ENCODE assay signal across 11 mouse cellular contexts in the genomic region with DNA sequence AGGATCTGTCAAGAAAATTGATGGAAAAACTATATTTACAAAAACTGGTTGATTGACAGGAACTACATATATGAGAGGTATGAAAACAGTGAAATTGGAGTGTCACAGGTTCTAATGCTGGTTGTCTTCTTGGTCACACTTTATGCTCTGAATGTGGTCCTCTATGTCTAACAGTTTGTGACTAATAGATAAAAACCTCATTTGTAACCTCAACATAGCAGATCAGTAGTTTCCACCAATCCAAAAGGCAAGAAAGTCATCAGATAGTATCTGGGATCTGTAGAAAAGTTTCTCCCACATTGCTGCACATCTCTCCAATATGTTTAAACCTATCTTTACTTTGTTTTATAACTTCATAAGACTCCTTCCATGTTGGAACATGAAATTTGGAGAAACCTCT. TPM values are rescaled to one million over a fixed set of nuclear protein-coding genes. Genes with fewer than 3 reads are reported as not detected.
DNase-seq lines count a peak whose midpoint lies in the region; ATAC-seq and TF ChIP-seq lines count a peak whose summit lies in the region.
"Had no signal": no experiment of that assay in that cellular context is flagged by ENCODE, and none has a peak within 500 bp of the region (broad histone marks: within the 10 kb centered on the region; RNA-seq: fewer than 3 reads in every experiment).

No protein-coding gene starts in this region.

- H3K36me3 ChIP-seq in kidney, embryonic 15.5 days, result no peaks in the 10 kb centered on the region
- peaks cover 0 to 32% of the 10 kb centered on the region in 2 experiments; a peak in 2 of 4 replicates for H3K36me3 ChIP-seq in MEL (ENCODE audit: control insufficient read depth in 1 of 2, insufficient read depth in 2 of 2, low read length in 2 of 2)
- H3K36me3 ChIP-seq in embryonic facial prominence, embryonic 11.5 days (replicated peaks; ENCODE audit: control insufficient read depth, insufficient read depth, low read depth, low read length), result no peaks in the 10 kb centered on the region
- H3K36me3 ChIP-seq in liver, embryonic 12.5 days, result peaks cover 4% of the 10 kb centered on the region

- DNase-seq in kidney, adult 11 months, result no peak
- DNase-seq in MEL (ENCODE audit: low read depth, low spot score), result peak; percentile 80
- no peak for DNase-seq in embryonic facial prominence, embryonic 11.5 days (ENCODE audit: low spot score)
- DNase-seq in kidney, adult 8-10 months, result no peak
- DNase-seq: adrenal gland, postnatal 25 days; heart, postnatal 4 days; kidney, postnatal 36 days had no signal

- H3K9ac ChIP-seq in kidney, embryonic 15.5 days, result no peak overlapping the region
- peak overlapping the region; percentile 80 for H3K9ac ChIP-seq in MEL (ENCODE audit: control insufficient read depth, low read depth, low read length, poor library complexity, severe bottlenecking)
- no peak overlapping the region for H3K9ac ChIP-seq in embryonic facial prominence, embryonic 11.5 days (replicated peaks; ENCODE audit: low read length)
- H3K9ac ChIP-seq in liver, embryonic 12.5 days, result peak overlapping the region; percentile 80

- H3K4me2 ChIP-seq in kidney, embryonic 15.5 days, result no peak overlapping the region
- H3K4me2 ChIP-seq in embryonic facial prominence, embryonic 11.5 days (ENCODE audit: low read depth, low read length), result no peak overlapping the region
- H3K4me2 ChIP-seq in liver, embryonic 12.5 days, result peak overlapping the region; percentile 69

- TF ChIP-seq EP300 in MEL (IDR thresholded peaks at IDR 0.05; ENCODE audit: low read depth in 1 of 2, low read length in 2 of 2), result no peak

- H3K4me3 ChIP-seq in kidney, embryonic 15.5 days (replicated peaks), result no peak overlapping the region
- H3K4me3 ChIP-seq in MEL (ENCODE audit: control insufficient read depth in 1 of 2, insufficient read depth in 1 of 2, low read depth in 2 of 2, low read length in 2 of 2), result peak overlapping the region in 1 of 2 experiments; percentile 6; a peak in 1 of 4 replicates
- no peak overlapping the region for H3K4me3 ChIP-seq in embryonic facial prominence, embryonic 11.5 days (ENCODE audit: low read depth, low read length)
- peak overlapping the region; percentile 56; the same call in 1 of the 2 replicates for H3K4me3 ChIP-seq in liver, embryonic 12.5 days

- peaks cover 27% of the 10 kb centered on the region for H3K4me1 ChIP-seq in kidney, embryonic 15.5 days
- H3K4me1 ChIP-seq in MEL (ENCODE audit: control insufficient read depth in 1 of 2, insufficient read depth in 2 of 2, low read length in 2 of 2), result peaks cover 0 to 14% of the 10 kb centered on the region in 2 experiments; a peak in 2 of 4 replicates
- H3K4me1 ChIP-seq in embryonic facial prominence, embryonic 11.5 days (ENCODE audit: control insufficient read depth, insufficient read depth, low read length), result no peaks in the 10 kb centered on the region
- H3K4me1 ChIP-seq in liver, embryonic 12.5 days, result peaks cover 43% of the 10 kb centered on the region

- no peaks in the 10 kb centered on the region; the same call in 1 of the 2 replicates for H3K79me2 ChIP-seq in MEL (ENCODE audit: control insufficient read depth, insufficient read depth, low read length, poor library complexity)

- no peak for TF ChIP-seq CTCF in MEL (IDR thresholded peaks at IDR 0.05 in 2 of 3, conservative IDR thresholded peaks at IDR 0.05 in 1 of 3; ENCODE audit: control insufficient read depth in 1 of 3, insufficient read depth in 1 of 3, low read depth in 2 of 3, low read length in 3 of 3, poor library complexity in 1 of 3, severe bottlenecking in 1 of 3)

- H3K9me3 ChIP-seq in kidney, embryonic 15.5 days (replicated peaks), result no peaks in the 10 kb centered on the region
- no peaks in the 10 kb centered on the region for H3K9me3 ChIP-seq in MEL (replicated peaks; ENCODE audit: insufficient read depth, low read length)
- no peaks in the 10 kb centered on the region for H3K9me3 ChIP-seq in embryonic facial prominence, embryonic 11.5 days (replicated peaks; ENCODE audit: control insufficient read depth, low read length)
- H3K9me3 ChIP-seq in liver, embryonic 12.5 days (replicated peaks), result no peaks in the 10 kb centered on the region

- no peak; a peak in 1 of 4 replicates for TF ChIP-seq POLR2A in MEL (IDR thresholded peaks at IDR 0.05; ENCODE audit: control insufficient read depth in 1 of 2, insufficient read depth in 1 of 2, low read depth in 1 of 2, low read length in 2 of 2, poor library complexity in 1 of 2)

- H3K27me3 ChIP-seq in kidney, embryonic 15.5 days, result no peaks in the 10 kb centered on the region
- H3K27me3 ChIP-seq in MEL (ENCODE audit: control insufficient read depth in 1 of 2, insufficient read depth in 2 of 2, low read length in 2 of 2), result no peaks in the 10 kb centered on the region
- no peaks in the 10 kb centered on the region for H3K27me3 ChIP-seq in embryonic facial prominence, embryonic 11.5 days (ENCODE audit: control insufficient read depth, insufficient read depth, low read length)
- H3K27me3 ChIP-seq in liver, embryonic 12.5 days (replicated peaks), result no peaks in the 10 kb centered on the region
- H3K27me3 ChIP-seq: Patski had no signal

- H3K27ac ChIP-seq in kidney, embryonic 15.5 days, result peak overlapping the region; percentile 97; the same call in 1 of the 2 replicates
- H3K27ac ChIP-seq in MEL (ENCODE audit: control insufficient read depth, low read depth, low read length), result peak overlapping the region; percentile 94
- H3K27ac ChIP-seq in embryonic facial prominence, embryonic 11.5 days (replicated peaks; ENCODE audit: low read depth, low read length), result peak overlapping the region; percentile 52; the same call in 1 of the 2 replicates
- H3K27ac ChIP-seq in liver, embryonic 12.5 days, result peak overlapping the region; percentile 99

- ATAC-seq in kidney, embryonic 15.5 days (replicated peaks; ENCODE audit: low FRiP score), result no peak
- no peak for ATAC-seq in embryonic facial prominence, embryonic 11.5 days (replicated peaks; ENCODE audit: insufficient number of reproducible peaks, low FRiP score, low TSS enrichment, low read depth)
- ATAC-seq in liver, embryonic 12.5 days, result no peak
- ATAC-seq in cerebellum, adult (ENCODE audit: insufficient number of reproducible peaks, low FRiP score, low TSS enrichment), result no peak
- ATAC-seq: Patski had no signal

- no peak for TF ChIP-seq RAD21 in MEL (IDR thresholded peaks at IDR 0.05; ENCODE audit: low read depth, low read length)

TF ChIP-seq in MEL, 35 proteins besides CTCF, POLR2A, EP300 and RAD21:
- TF ChIP-seq TBP (IDR thresholded peaks at IDR 0.05; ENCODE audit: low read depth, low read length), result peak; percentile 63; the same call in 1 of the 2 replicates
- no peak for TF ChIP-seq GATA1 (IDR thresholded peaks at IDR 0.05; ENCODE audit: low read depth, low read length)

RNA-seq across cellular contexts. Expression of a gene that starts 1.1 kb away (rescaled TPM):
- 2.5 and 5.4 TPM in 2 replicates for polyA plus RNA-seq in kidney, embryonic 15.5 days (2015; fragmentation: Nextera tagmentation; extraction: Ambion mirVana)
- 3,283 and 3,531 TPM in 2 replicates for total RNA-seq in MEL (2012; rRNA removed)
- 10 to 100 TPM in 1 of 2 experiments, not detected in 1; 19.1 TPM for polyA plus RNA-seq in MEL (2012; ENCODE audit: insufficient read depth in 1 of 2, insufficient read length in 2 of 2, low read depth in 1 of 2, low replicate concordance in 2 of 2, missing spikeins in 1 of 2)
- 7.7 and 8.5 TPM in 2 replicates for polyA plus RNA-seq in embryonic facial prominence, embryonic 11.5 days (2014; fragmentation: Nextera tagmentation; extraction: Ambion mirVana)
- 3.7 and 5.9 TPM in 2 replicates for polyA plus RNA-seq in liver, embryonic 12.5 days (2016; fragmentation: Nextera tagmentation; extraction: Ambion mirVana)

RNA-seq across cellular contexts. Expression of a gene that starts 2.2 kb away (rescaled TPM):
- polyA plus RNA-seq in kidney, embryonic 15.5 days (2015; fragmentation: Nextera tagmentation; extraction: Ambion mirVana), result 32.0 and 32.6 TPM in 2 replicates
- 1,127 and 1,310 TPM in 2 replicates for total RNA-seq in MEL (2012; rRNA removed)
- polyA plus RNA-seq in MEL (2012; ENCODE audit: insufficient read depth in 1 of 2, insufficient read length in 2 of 2, low read depth in 1 of 2, low replicate concordance in 2 of 2, missing spikeins in 1 of 2), result 10 to 100 TPM in 1 of 2 experiments, not detected in 1; 10.6 TPM
- 10.4 and 12.0 TPM in 2 replicates for polyA plus RNA-seq in embryonic facial prominence, embryonic 11.5 days (2014; fragmentation: Nextera tagmentation; extraction: Ambion mirVana)
- polyA plus RNA-seq in liver, embryonic 12.5 days (2016; fragmentation: Nextera tagmentation; extraction: Ambion mirVana), result 42.8 and 58.5 TPM in 2 replicates
- polyA plus RNA-seq: Patski had no signal

RNA-seq across cellular contexts. Expression of a gene that starts 2.5 kb away (rescaled TPM):
- 2.2 and 6.0 TPM in 2 replicates for polyA plus RNA-seq in kidney, embryonic 15.5 days (2015; fragmentation: Nextera tagmentation; extraction: Ambion mirVana)
- 1,714 and 2,074 TPM in 2 replicates for total RNA-seq in MEL (2012; rRNA removed)
- polyA plus RNA-seq in MEL (2012; ENCODE audit: insufficient read depth in 1 of 2, insufficient read length in 2 of 2, low read depth in 1 of 2, low replicate concordance in 2 of 2, missing spikeins in 1 of 2), result 1 to 10 TPM in 1 of 2 experiments, not detected in 1; 5.6 TPM
- polyA plus RNA-seq in embryonic facial prominence, embryonic 11.5 days (2014; fragmentation: Nextera tagmentation; extraction: Ambion mirVana), result 1.2 and 1.9 TPM in 2 replicates
- 8.6 and 8.9 TPM in 2 replicates for polyA plus RNA-seq in liver, embryonic 12.5 days (2016; fragmentation: Nextera tagmentation; extraction: Ambion mirVana)

RNA-seq across cellular contexts. Expression of a gene that starts 16.6 kb away (rescaled TPM):
- 0.91 and 1.9 TPM in 2 replicates for polyA plus RNA-seq in kidney, embryonic 15.5 days (2015; fragmentation: Nextera tagmentation; extraction: Ambion mirVana)
- 947 and 1,094 TPM in 2 replicates for total RNA-seq in MEL (2012; rRNA removed)
- 1 to 10 TPM in 1 of 2 experiments, not detected in 1; 2.7 TPM for polyA plus RNA-seq in MEL (2012; ENCODE audit: insufficient read depth in 1 of 2, insufficient read length in 2 of 2, low read depth in 1 of 2, low replicate concordance in 2 of 2, missing spikeins in 1 of 2)
- 1.4 and 2.7 TPM in 2 replicates for polyA plus RNA-seq in embryonic facial prominence, embryonic 11.5 days (2014; fragmentation: Nextera tagmentation; extraction: Ambion mirVana)
- 0.59 and 0.75 TPM in 2 replicates for polyA plus RNA-seq in liver, embryonic 12.5 days (2016; fragmentation: Nextera tagmentation; extraction: Ambion mirVana)

RNA-seq across cellular contexts. Expression of a gene that starts 29.0 kb away (rescaled TPM):
- 24.0 and 28.9 TPM in 2 replicates for polyA plus RNA-seq in kidney, embryonic 15.5 days (2015; fragmentation: Nextera tagmentation; extraction: Ambion mirVana)
- 1,140 and 1,462 TPM in 2 replicates for total RNA-seq in MEL (2012; rRNA removed)
- polyA plus RNA-seq in MEL (2012; ENCODE audit: insufficient read depth in 1 of 2, insufficient read length in 2 of 2, low read depth in 1 of 2, low replicate concordance in 2 of 2, missing spikeins in 1 of 2), result 1 to 10 TPM in 1 of 2 experiments, not detected in 1; 2.9 TPM
- polyA plus RNA-seq in embryonic facial prominence, embryonic 11.5 days (2014; fragmentation: Nextera tagmentation; extraction: Ambion mirVana), result 20.2 and 23.6 TPM in 2 replicates
- 41.6 and 43.0 TPM in 2 replicates for polyA plus RNA-seq in liver, embryonic 12.5 days (2016; fragmentation: Nextera tagmentation; extraction: Ambion mirVana)

Comparison
In these comparisons a context has a peak if more than half of its experiments do, and no peak if none do; other contexts are left out.
1. H3K9ac ChIP-seq: peak in MEL (single experiment) and liver, embryonic 12.5 days (single experiment); none in kidney, embryonic 15.5 days (single experiment) and embryonic facial prominence, embryonic 11.5 days (single experiment).
2. Peak in every context shown above with its lines, with median percentiles within 50 percentile points of each other: H3K27ac ChIP-seq.